Mouse (Mus musculus): ENCODE measurements around the gene Mamdc2. TPM values are rescaled to one million over a fixed set of nuclear protein-coding genes. Genes with fewer than 3 reads are reported as not detected.

Mamdc2 gene
- polyA plus RNA-seq, 1 experiment from 2014 or later, result 1.0 TPM

DNA sequence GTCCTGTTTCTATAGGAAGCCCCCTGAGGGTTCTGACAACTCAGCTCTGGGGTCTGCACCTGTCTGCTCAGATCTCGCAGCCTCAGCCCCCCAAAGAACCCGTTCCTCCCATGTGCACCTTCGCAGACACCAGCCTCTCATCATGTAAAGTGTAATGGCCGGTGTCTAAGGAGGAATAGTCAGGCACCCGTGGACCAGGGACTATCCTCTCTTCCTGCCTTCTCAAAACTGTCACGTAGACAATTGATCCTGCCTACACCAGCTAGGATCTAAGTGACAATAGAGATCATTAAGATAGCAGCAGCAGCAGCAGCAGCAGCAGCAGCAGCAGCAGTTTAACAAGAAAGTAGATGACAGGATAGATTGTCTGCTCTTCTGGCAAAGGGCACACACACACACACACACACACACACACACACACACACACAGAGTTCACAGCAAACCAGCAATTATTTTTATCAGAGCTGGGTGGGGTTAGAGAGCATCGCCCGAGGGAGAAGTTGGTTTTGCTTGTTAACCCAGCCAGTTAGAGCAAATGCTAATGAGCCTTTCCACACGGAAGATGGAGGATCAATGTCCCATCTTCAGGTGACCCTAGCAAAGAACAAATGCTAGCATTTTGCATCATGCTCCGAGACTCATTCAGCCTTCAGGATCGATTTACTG, 71.6 kb downstream of the Mamdc2 start:
- H3K4me3 ChIP-seq, result no peak overlapping the region
- H3K36me3 ChIP-seq (ENCODE audit: poor library complexity, severe bottlenecking), result no peaks in the 10 kb centered on the region
- no peaks in the 10 kb centered on the region for H3K27me3 ChIP-seq
- no peak; the same call in 1 of the 2 replicates for ATAC-seq
- no peak overlapping the region for H3K9ac ChIP-seq
- no peak overlapping the region; the same call in 1 of the 2 replicates for H3K27ac ChIP-seq
- H3K4me2 ChIP-seq, result no peak overlapping the region
- WGBS, result 51% methylated on average over 11 of the region's 11 CpGs
- H3K4me1 ChIP-seq, result peaks cover 12% of the 10 kb centered on the region; the same call in 1 of the 2 replicates
- H3K9me3 ChIP-seq (replicated peaks), result no peaks in the 10 kb centered on the region

DNA sequence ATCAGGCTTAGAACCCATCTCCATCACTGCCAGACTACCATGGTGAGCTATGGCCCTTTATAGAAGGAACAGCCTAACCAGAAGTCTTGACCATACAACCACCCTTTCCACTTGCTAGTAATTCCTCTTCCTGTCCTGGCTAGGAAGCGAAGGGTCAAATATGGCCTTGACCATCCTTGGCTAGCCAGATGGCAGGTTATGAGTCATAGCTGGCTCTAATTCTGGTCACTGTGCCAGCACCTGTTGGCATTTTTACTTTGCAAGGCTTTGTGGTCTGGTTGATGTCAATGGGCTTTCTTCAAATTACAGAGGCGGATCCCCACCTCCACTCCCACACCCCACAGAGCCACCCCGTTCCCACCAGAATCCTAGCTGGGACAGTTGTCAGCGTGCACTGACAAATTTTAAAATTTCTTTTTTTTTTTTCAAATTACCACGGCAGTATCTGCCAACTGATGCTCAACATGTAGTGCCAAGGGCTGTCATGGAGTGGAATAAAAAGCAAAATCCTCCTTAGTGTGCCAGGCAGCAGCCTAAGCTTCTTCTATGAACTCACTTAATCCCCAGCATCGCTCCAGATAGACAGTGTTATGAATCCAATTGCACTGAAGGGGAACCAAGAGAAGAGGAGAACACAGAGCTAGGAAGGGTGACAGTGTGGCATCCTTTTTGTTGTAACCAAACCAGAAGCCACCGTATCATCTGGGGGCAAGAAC, 73.1 kb downstream of the Mamdc2 start:
- Histone ChIP-seq H3K9me3 (replicated peaks) (no peaks in the 10 kb centered on the region), H3K36me3 (ENCODE audit: poor library complexity, severe bottlenecking) (no peaks in the 10 kb centered on the region)

DNA sequence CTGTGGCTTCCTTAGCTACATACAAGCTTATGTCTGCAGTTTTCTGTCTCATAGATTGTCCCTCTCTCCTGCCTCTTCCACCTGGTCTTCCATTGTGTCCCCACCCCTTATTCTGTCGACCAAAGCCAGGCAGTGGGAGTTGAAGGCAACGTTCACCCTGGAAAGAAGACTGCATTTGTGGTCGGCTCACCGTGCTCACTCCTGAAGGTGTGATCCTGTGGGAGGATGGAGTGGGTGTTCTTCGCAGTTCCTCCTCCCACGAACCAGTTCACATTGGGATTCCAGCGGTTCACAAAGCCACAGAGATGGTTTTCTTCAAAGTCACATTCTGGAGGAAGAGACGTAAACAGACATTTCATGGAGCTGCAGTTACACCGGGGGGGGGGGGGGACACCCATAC, 74.5 kb downstream of the Mamdc2 start:
- peak; percentile 28; the same call in 1 of the 2 replicates for ATAC-seq
- H3K27me3 ChIP-seq, result no peaks in the 10 kb centered on the region
- H3K36me3 ChIP-seq (ENCODE audit: poor library complexity, severe bottlenecking), result no peaks in the 10 kb centered on the region
- H3K9me3 ChIP-seq (replicated peaks), result no peaks in the 10 kb centered on the region
- no peak overlapping the region for H3K9ac ChIP-seq
- peaks cover 12% of the 10 kb centered on the region; the same call in 1 of the 2 replicates for H3K4me1 ChIP-seq
- 80% methylated on average over 9 of the region's 9 CpGs for WGBS
- no peak overlapping the region for H3K27ac ChIP-seq
- no peak overlapping the region for H3K4me3 ChIP-seq
- no peak overlapping the region for H3K4me2 ChIP-seq

More for the DNA sequence above, 73.1 kb downstream of the Mamdc2 start:
- Histone ChIP-seq H3K4me3 (no peak overlapping the region), H3K27ac (no peak overlapping the region), H3K4me1 (peaks cover 12% of the 10 kb centered on the region; the same call in 1 of the 2 replicates), H3K27me3 (no peaks in the 10 kb centered on the region), H3K9ac (no peak overlapping the region), H3K4me2 (no peak overlapping the region)
- ATAC-seq, result no peak; the same call in 1 of the 2 replicates
- WGBS, result 87% methylated on average over 7 of the region's 7 CpGs

DNA sequence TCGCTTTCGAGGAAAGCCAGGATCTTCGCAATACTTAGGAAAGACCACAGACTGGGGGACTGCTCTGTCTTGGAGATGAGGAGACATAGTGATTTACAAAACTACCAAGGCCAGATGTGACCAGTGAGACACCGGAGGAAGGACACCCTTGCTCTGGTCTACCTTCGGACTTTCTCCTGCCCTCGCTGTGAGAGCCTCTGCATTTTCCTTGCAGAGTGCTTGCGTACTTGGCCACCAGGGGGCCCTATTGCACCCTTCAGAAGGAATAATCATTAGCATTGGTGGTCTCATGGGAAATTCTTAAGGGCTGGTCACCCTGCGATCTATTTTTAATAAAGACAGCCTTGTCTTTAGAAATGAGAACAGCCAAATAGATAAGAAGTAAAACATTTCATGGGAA, 75.0 kb downstream of the Mamdc2 start:
- H3K4me3 ChIP-seq, result no peak overlapping the region
- peak; percentile 50; the same call in 1 of the 2 replicates for ATAC-seq
- H3K9me3 ChIP-seq (replicated peaks), result no peaks in the 10 kb centered on the region
- no peak overlapping the region for H3K27ac ChIP-seq
- no peaks in the 10 kb centered on the region for H3K27me3 ChIP-seq
- H3K36me3 ChIP-seq (ENCODE audit: poor library complexity, severe bottlenecking), result no peaks in the 10 kb centered on the region
- H3K4me1 ChIP-seq, result peaks cover 12% of the 10 kb centered on the region; the same call in 1 of the 2 replicates
- no peak overlapping the region for H3K9ac ChIP-seq
- WGBS, result 50% methylated on average over 8 of the region's 8 CpGs
- no peak overlapping the region for H3K4me2 ChIP-seq

DNA sequence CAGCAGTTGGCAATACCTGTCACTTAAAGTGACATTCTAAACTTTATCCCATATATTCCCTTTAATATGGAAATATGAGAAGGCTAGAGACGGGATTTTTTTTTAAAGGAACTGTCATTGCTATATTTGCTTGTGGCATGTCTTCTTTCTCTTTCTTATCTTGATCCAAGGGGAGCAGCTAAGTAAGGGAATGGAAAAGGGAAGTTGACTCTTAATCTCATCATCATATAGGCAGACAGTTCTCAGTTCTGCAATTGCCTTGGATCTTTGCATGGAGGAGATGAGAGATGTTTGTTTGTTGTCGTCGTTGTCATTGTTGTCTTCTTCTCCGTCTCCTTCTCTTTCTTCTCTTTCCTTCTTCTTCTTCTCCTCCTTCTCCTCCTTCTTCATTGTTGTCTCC, 79.0 kb downstream of the Mamdc2 start:
- H3K4me2 ChIP-seq, result no peak overlapping the region
- H3K27me3 ChIP-seq, result no peaks in the 10 kb centered on the region
- no peak overlapping the region for H3K9ac ChIP-seq
- H3K9me3 ChIP-seq (replicated peaks), result no peaks in the 10 kb centered on the region
- H3K4me3 ChIP-seq, result no peak overlapping the region
- H3K27ac ChIP-seq, result no peak overlapping the region
- H3K36me3 ChIP-seq (ENCODE audit: poor library complexity, severe bottlenecking), result no peaks in the 10 kb centered on the region
- no peak for ATAC-seq
- 89% methylated on average over 4 of the region's 4 CpGs for WGBS
- no peaks in the 10 kb centered on the region for H3K4me1 ChIP-seq

DNA sequence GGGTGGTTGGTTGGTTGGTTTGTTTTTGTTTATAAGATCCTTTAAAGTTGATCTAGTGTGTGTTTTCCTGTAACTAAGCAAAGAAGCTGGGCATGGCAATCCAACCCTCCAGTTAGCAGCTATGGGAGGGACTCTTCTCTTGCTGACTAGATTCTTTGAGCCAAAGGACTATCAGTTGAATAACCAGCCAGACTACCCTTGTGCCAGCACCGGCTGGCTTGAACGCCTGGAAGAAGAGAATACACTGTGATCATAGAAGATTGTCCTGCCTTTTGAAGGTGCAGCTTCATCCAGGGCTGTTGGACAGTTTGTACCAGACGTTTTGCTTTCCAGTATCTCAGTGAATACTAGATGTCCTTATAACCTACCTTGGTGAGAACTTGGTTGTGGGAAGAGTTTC, 86.2 kb downstream of the Mamdc2 start:
- no peak overlapping the region for H3K4me3 ChIP-seq
- no peaks in the 10 kb centered on the region for H3K9me3 ChIP-seq (replicated peaks)
- H3K4me1 ChIP-seq, result no peaks in the 10 kb centered on the region
- H3K36me3 ChIP-seq (ENCODE audit: poor library complexity, severe bottlenecking), result no peaks in the 10 kb centered on the region
- ATAC-seq, result no peak
- no peak overlapping the region for H3K27ac ChIP-seq
- H3K27me3 ChIP-seq, result no peaks in the 10 kb centered on the region
- H3K4me2 ChIP-seq, result no peak overlapping the region
- no peak overlapping the region for H3K9ac ChIP-seq
- 87% methylated on average over 3 of the region's 3 CpGs for WGBS

DNA sequence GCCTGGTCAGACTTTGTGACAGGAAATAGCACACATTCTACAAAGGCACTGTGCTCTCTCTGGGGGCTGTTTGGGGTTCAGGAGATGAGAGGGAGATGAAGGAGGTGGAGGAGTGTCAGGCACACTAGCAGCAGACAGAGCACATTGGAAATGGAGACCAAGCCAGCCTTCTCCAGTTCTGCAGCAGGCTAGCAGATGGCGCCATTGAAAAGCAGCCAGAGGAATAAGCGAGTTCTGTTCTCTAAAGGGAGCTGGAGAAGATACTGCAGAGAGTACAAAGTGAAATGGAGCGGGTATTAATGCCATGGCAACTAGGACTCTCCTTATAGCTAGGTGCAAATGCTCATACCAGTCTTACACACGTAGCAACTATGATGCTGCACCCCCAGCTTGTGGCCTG, 87.1 kb downstream of the Mamdc2 start:
- H3K9ac ChIP-seq, result no peak overlapping the region
- no peak overlapping the region for H3K4me2 ChIP-seq
- 66% methylated on average over 4 of the region's 4 CpGs for WGBS
- H3K4me1 ChIP-seq, result no peaks in the 10 kb centered on the region
- H3K36me3 ChIP-seq (ENCODE audit: poor library complexity, severe bottlenecking), result no peaks in the 10 kb centered on the region
- no peaks in the 10 kb centered on the region for H3K27me3 ChIP-seq
- H3K4me3 ChIP-seq, result no peak overlapping the region
- no peak overlapping the region for H3K27ac ChIP-seq
- H3K9me3 ChIP-seq (replicated peaks), result no peaks in the 10 kb centered on the region
- ATAC-seq, result peak; percentile 88

DNA sequence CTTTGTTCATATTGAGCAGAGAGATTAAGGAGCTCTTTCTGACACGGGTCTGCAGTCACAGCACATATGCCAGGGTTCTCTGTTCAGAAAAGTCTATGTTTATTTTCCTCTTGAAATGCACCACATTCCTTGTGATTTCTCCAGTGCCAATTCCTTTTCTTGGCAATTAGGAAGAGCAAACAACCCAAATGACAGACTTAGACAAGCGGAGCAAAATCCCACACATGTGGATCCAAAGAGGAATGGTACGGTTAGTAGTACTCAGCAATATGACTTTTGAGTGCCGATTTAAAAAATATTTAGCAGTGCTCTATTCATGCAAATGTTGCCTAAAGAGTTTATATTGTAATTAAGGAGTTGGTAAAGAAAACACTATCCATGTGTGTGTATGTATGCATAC, 87.7 kb downstream of the Mamdc2 start:
- no peak overlapping the region for H3K4me3 ChIP-seq
- H3K36me3 ChIP-seq (ENCODE audit: poor library complexity, severe bottlenecking), result no peaks in the 10 kb centered on the region
- H3K9ac ChIP-seq, result no peak overlapping the region
- no peaks in the 10 kb centered on the region for H3K27me3 ChIP-seq
- no peaks in the 10 kb centered on the region for H3K9me3 ChIP-seq (replicated peaks)
- H3K4me2 ChIP-seq, result no peak overlapping the region
- ATAC-seq, result peak; percentile 24; the same call in 1 of the 2 replicates
- no peak overlapping the region for H3K27ac ChIP-seq
- WGBS, result 84% methylated on average over 4 of the region's 4 CpGs
- no peaks in the 10 kb centered on the region for H3K4me1 ChIP-seq

DNA sequence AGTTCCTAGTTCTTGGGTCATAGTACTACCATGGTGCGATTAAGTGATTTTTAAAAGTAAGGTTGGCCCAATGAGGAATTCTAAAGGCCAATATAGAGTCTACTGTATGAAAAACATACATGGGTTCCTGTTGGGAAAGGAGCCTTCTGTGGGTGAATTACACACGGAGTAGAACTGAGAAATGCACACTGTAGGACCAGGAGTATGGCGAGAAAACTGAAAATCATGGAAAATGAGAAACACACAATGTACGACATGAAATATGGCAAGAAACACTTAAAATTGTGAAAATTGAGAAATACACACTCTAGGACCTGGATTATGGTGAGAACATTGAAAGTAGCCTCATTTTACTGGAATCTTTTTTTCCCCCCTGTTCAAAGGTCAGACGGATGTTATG, 91.0 kb downstream of the Mamdc2 start:
- Histone ChIP-seq H3K4me1 (no peaks in the 10 kb centered on the region), H3K36me3 (ENCODE audit: poor library complexity, severe bottlenecking) (no peaks in the 10 kb centered on the region), H3K4me2 (no peak overlapping the region), H3K4me3 (no peak overlapping the region), H3K9ac (no peak overlapping the region), H3K27ac (no peak overlapping the region), H3K27me3 (no peaks in the 10 kb centered on the region), H3K9me3 (replicated peaks) (no peaks in the 10 kb centered on the region)
- no peak for ATAC-seq
- WGBS, result 88% methylated on average over 5 of the region's 5 CpGs

DNA sequence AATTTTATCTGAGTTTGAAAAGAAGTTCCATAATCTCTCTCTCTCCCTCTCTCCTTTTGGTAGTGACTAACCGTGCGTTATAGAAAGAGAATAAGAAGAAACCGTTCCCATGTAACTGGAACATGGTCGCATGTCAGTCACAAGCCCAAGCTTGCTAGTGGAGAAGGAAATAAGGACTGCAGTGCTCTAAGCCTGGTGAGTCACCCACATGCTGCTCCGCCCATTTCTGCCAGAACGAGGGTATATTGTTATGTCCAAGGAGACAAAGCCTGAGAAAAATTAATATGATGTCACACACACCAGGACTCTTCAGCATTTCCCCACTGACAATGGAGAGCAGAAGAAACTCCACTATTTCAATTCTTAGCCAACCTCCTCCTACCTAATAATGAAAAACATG, 93.5 kb downstream of the Mamdc2 start:
- Histone ChIP-seq H3K4me3 (no peak overlapping the region), H3K4me2 (no peak overlapping the region), H3K27me3 (no peaks in the 10 kb centered on the region), H3K4me1 (no peaks in the 10 kb centered on the region), H3K36me3 (ENCODE audit: poor library complexity, severe bottlenecking) (no peaks in the 10 kb centered on the region), H3K9ac (no peak overlapping the region), H3K9me3 (replicated peaks) (no peaks in the 10 kb centered on the region), H3K27ac (no peak overlapping the region)
- ATAC-seq, result no peak
- WGBS, result 87% methylated on average over 6 of the region's 6 CpGs

DNA sequence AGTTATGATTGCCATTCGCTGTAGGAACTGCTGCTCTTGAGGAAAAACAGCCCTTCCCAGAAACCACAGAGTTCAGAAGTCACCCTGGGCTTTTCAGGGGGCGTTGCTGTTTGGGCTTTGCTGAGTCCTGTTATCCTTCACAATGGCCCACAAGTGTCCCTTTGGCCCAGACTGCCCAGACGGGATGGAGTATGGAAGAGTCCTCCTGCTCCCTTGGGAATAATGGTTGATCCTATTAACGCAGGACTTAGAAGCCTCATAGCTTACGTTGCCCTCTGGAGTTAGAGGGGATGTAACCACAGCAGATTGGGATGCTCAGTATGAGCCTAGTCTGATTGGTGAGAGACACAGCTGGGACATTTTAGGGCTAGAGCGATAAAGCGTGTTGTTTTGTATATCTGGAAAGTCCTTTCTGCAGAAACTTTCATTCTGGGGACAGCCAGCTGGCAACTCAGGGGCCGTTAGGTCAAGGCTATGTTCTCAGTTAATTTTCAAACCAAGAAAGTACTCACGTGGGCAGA, 94.3 kb downstream of the Mamdc2 start:
- no peak overlapping the region for H3K4me3 ChIP-seq
- no peaks in the 10 kb centered on the region for H3K27me3 ChIP-seq
- H3K9me3 ChIP-seq (replicated peaks), result no peaks in the 10 kb centered on the region
- no peak overlapping the region for H3K4me2 ChIP-seq
- no peak overlapping the region for H3K9ac ChIP-seq
- H3K36me3 ChIP-seq (ENCODE audit: poor library complexity, severe bottlenecking), result no peaks in the 10 kb centered on the region
- no peaks in the 10 kb centered on the region for H3K4me1 ChIP-seq
- H3K27ac ChIP-seq, result no peak overlapping the region
- 71% methylated on average over 9 of the region's 9 CpGs for WGBS
- ATAC-seq, result no peak

DNA sequence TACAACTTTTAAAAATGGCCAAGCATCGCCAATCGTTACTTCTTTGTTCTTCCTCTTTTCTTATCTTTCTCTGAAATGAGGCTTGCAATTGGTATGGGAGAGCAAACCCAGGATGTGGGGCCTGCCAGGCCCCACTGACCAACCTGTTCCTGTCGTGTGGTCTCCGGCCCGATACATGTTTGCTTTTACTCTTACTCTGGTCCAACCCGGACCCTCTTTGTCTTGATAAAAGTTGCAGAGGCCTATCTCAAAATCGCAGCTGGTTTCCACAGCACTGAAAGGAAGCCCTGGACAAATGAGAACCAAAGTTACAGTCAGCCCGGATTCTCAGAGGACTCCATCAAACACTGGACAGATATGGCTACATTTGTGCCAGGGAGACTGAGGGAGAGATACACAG, 95.1 kb downstream of the Mamdc2 start:
- Histone ChIP-seq H3K4me2 (no peak overlapping the region), H3K9ac (no peak overlapping the region), H3K36me3 (ENCODE audit: poor library complexity, severe bottlenecking) (no peaks in the 10 kb centered on the region), H3K27me3 (no peaks in the 10 kb centered on the region), H3K9me3 (replicated peaks) (no peaks in the 10 kb centered on the region), H3K4me1 (no peaks in the 10 kb centered on the region), H3K4me3 (no peak overlapping the region), H3K27ac (no peak overlapping the region)
- 83% methylated on average over 8 of the region's 8 CpGs for WGBS
- ATAC-seq, result no peak
